Mouse (Mus musculus) right cerebral cortex, adult 18-20 months (tissue): Measurements from ENCODE around the gene Gm13102.
"Not testable (repeated sequence)": the region's sequence is repeated elsewhere in the genome, so short reads cannot be mapped to it uniquely, and the experiment has no call there.

Experiments
- DNase-seq: peaks from one replicate; pipeline ENCODE4 v3.0.0; 2022; ENCODE audit warnings: mixed read lengths

Gene Gm13102

GRCm38 (mm10) chr4:144106174-144106573, at the start of gene Gm13102:
Gene Gm13102 (plus strand): TSS chr4:144106474.
- not testable (repeated sequence) for DNase-seq

GRCm38 (mm10) chr4:144058826-144059225, 47.4 kb upstream of the Gm13102 start, which contains the start of gene Pramel4:
Gene Pramel4 (plus strand): TSS chr4:144059126.
- not testable (repeated sequence) for DNase-seq
